Mouse (Mus musculus) neural tube, embryonic 15.5 days (tissue): ENCODE results near the gene 2310009B15Rik. TPM values are rescaled to one million over a fixed set of nuclear protein-coding genes. Genes with fewer than 3 reads are reported as not detected.

Experiments
- ATAC-seq: fragments of 200-750 bp; cut with Nextera tagmentation; 2 replicates; pipeline ENCODE4 v1.8.0; 2017; ENCODE audit warnings: mild to moderate bottlenecking, moderate TSS enrichment, moderate library complexity; ENCODE audit not compliant: low FRiP score
- H3K27ac ChIP-seq: fragments of 300-500 bp; sonication (generic); replicated peaks from 2 replicates; pipeline ENCODE4 v1.5.1; 2015; ENCODE audit warnings: mild to moderate bottlenecking, inconsistent platforms
- H3K27me3 ChIP-seq: fragments of 300-500 bp; sonication (generic); replicated peaks from 2 replicates; pipeline ENCODE4 v1.6.1; 2015; ENCODE audit warnings: inconsistent platforms
- H3K36me3 ChIP-seq: fragments of 300-500 bp; sonication (generic); 2 replicates; pipeline ENCODE4 v1.6.1; 2015; ENCODE audit warnings: inconsistent platforms
- H3K4me1 ChIP-seq: fragments of 300-500 bp; sonication (generic); 2 replicates; pipeline ENCODE4 v1.6.1; 2015; ENCODE audit warnings: inconsistent platforms
- H3K4me2 ChIP-seq: fragments of 300-500 bp; sonication (generic); 2 replicates; pipeline ENCODE4 v1.6.1; 2015; ENCODE audit warnings: inconsistent platforms, mild to moderate bottlenecking, moderate library complexity
- H3K4me3 ChIP-seq: fragments of 300-500 bp; sonication (generic); replicated peaks from 2 replicates; pipeline ENCODE4 v1.5.1; 2015; ENCODE audit warnings: mild to moderate bottlenecking, inconsistent platforms
- H3K9ac ChIP-seq: fragments of 300-500 bp; sonication (generic); replicated peaks from 2 replicates; pipeline ENCODE4 v1.6.1; 2015; ENCODE audit warnings: mild to moderate bottlenecking, inconsistent platforms
- H3K9me3 ChIP-seq: fragments of 300-500 bp; sonication (generic); replicated peaks from 2 replicates; pipeline ENCODE4 v1.6.1; 2016; ENCODE audit warnings: inconsistent platforms
- WGBS: fragments of 180-500 bp; shearing (Covaris S2); methylation state at CpG from one replicate; pipeline ENCODE4 v1.1.7; 2015; ENCODE audit warnings: mixed read lengths; 5-methylcytosine and 5-hydroxymethylcytosine counted together
- polyA plus RNA-seq: library from polyadenylated mRNA; unstranded; fragments of >200 nt; fragmentation: Nextera tagmentation; extraction: Ambion mirVana; gene quantifications from 2 replicates; pipeline ENCODE4 v1.2.1, GENCODE M21; 2015

The 2310009B15Rik gene
- polyA plus RNA-seq, 1 experiment from 2014 or later = 32.1 TPM

GRCm38 (mm10) chr1:138849531-138850160, 7.0 kb downstream of the 2310009B15Rik start:
- 4% methylated on average over 8 of the region's 8 CpGs for WGBS
- no peak overlapping the region for H3K27ac ChIP-seq
- peaks cover 7% of the 10 kb centered on the region; the same call in 1 of the 2 replicates for H3K36me3 ChIP-seq
- no peak overlapping the region for H3K9ac ChIP-seq
- no peak overlapping the region for H3K4me2 ChIP-seq
- H3K9me3 ChIP-seq = no peaks in the 10 kb centered on the region
- H3K4me1 ChIP-seq = peaks cover 18% of the 10 kb centered on the region
- no peak overlapping the region for H3K4me3 ChIP-seq
- ATAC-seq = no peak
- peaks cover 58% of the 10 kb centered on the region for H3K27me3 ChIP-seq

- H3K36me3 ChIP-seq = peaks cover 7% of the 10 kb centered on the region; the same call in 1 of the 2 replicates
- no peak within 1 kb of the TSS for H3K27ac ChIP-seq
- peak within 1 kb of the TSS; percentile 27 for H3K4me3 ChIP-seq
- WGBS = under 1% methylated on average over 33 of the region's 33 CpGs
- H3K4me1 ChIP-seq = peaks cover 22% of the 10 kb centered on the region
- peaks cover 68% of the 10 kb centered on the region for H3K27me3 ChIP-seq
- H3K4me2 ChIP-seq = peak within 1 kb of the TSS; percentile 51
- no peaks in the 10 kb centered on the region for H3K9me3 ChIP-seq
- no peak for ATAC-seq
- no peak within 1 kb of the TSS for H3K9ac ChIP-seq
Observed at GRCm38 (mm10) chr1:138848511-138849109, 8.0 kb downstream of the 2310009B15Rik start, which contains the start of gene Lhx9. Gene Lhx9, minus strand, starts transcription at chr1:138848577.

DNA sequence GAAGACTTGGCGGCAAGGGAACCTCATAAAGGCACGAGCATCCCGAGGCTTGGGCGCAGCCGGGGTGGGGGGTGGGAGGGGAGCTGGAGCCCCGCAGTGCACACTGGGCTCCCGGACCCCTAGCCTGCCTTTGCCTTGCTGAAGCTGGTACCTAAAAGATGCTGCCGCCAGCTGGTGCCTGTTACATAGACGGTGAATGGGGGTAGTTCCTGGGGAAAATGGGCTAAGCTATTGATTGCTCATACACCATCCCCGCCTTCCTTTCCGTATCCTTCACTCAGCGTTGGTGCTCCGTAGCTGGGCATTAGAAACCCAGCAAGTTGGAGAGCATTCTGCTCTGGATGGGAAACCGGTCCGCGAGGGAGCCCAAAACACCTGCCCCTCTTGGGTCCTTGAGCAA, 8.6 kb downstream of the 2310009B15Rik start:
- Histone ChIP-seq H3K36me3 (peaks cover 7% of the 10 kb centered on the region; the same call in 1 of the 2 replicates), H3K4me3 (peak overlapping the region; percentile 27), H3K27me3 (peaks cover 72% of the 10 kb centered on the region), H3K4me2 (peak overlapping the region; percentile 51), H3K9me3 (no peaks in the 10 kb centered on the region), H3K9ac (no peak overlapping the region), H3K4me1 (peaks cover 28% of the 10 kb centered on the region), H3K27ac (no peak overlapping the region)
- peak; percentile 32; the same call in 1 of the 2 replicates for ATAC-seq
- WGBS = 2% methylated on average over 16 of the region's 16 CpGs

- H3K9me3 ChIP-seq = no peaks in the 10 kb centered on the region
- H3K36me3 ChIP-seq = peaks cover 7% of the 10 kb centered on the region; the same call in 1 of the 2 replicates
- WGBS = 3% methylated on average over 21 of the region's 21 CpGs
- peak overlapping the region; percentile 19; the same call in 1 of the 2 replicates for H3K4me3 ChIP-seq
- H3K9ac ChIP-seq = no peak overlapping the region
- H3K4me2 ChIP-seq = peak overlapping the region; percentile 29
- peaks cover 77% of the 10 kb centered on the region for H3K27me3 ChIP-seq
- ATAC-seq = no peak
- no peak overlapping the region for H3K27ac ChIP-seq
- H3K4me1 ChIP-seq = peaks cover 31% of the 10 kb centered on the region
Observed at GRCm38 (mm10) chr1:138847146-138847545, 9.5 kb downstream of the 2310009B15Rik start.

DNA sequence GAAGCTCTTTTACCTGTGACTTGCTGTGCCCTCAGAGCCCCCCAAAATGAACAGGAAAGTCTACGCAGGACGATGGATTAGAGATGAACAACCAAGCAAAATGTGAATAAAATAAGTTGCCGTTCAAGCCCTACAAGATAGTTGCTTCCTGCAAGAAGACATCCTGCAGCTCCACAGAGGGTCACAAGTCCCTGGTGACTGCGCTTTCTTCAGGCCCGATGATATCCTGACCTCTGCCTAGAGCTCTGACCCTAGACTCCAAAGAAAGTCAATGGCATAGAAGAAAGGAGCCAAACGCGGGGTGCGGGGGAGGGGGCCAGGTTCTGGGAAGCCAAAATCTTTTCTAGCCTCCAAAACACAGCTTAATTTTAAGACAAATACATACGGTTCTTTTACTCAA, 10.1 kb downstream of the 2310009B15Rik start:
- no peaks in the 10 kb centered on the region for H3K9me3 ChIP-seq
- H3K4me1 ChIP-seq = peaks cover 35% of the 10 kb centered on the region
- 4% methylated on average over 9 of the region's 9 CpGs for WGBS
- no peak overlapping the region for H3K4me2 ChIP-seq
- ATAC-seq = no peak
- peaks cover 7% of the 10 kb centered on the region; the same call in 1 of the 2 replicates for H3K36me3 ChIP-seq
- no peak overlapping the region for H3K27ac ChIP-seq
- H3K9ac ChIP-seq = no peak overlapping the region
- 0 out of 2 replicates have a peak overlapping the region, but pooled peaks have one; percentile 5 for H3K4me3 ChIP-seq
- H3K27me3 ChIP-seq = peaks cover 76% of the 10 kb centered on the region

DNA sequence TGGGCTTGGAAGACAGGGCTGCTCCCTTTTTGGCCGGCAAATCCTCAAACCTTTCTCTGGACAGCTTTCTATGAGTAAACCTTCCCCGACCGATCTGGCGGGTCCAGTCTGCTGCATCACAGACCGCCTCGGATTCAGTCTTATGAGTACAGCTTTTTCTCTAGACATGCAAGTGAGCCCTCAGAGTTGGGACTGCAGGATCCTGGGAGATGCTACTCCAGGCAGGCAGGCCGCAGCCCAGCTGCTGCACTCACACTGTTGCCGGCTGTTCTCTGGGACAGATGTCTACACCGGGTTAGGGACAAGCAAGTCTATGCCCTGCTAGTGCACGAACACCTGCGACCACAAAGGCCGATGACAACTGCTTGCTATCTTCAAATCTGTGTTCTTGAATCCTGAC, 10.5 kb downstream of the 2310009B15Rik start:
- H3K4me1 ChIP-seq = peaks cover 39% of the 10 kb centered on the region
- H3K27me3 ChIP-seq = peaks cover 72% of the 10 kb centered on the region
- H3K4me2 ChIP-seq = no peak overlapping the region
- no peaks in the 10 kb centered on the region for H3K9me3 ChIP-seq
- 0 out of 2 replicates have a peak overlapping the region, but pooled peaks have one; percentile 5 for H3K4me3 ChIP-seq
- H3K27ac ChIP-seq = no peak overlapping the region
- peaks cover 3% of the 10 kb centered on the region; the same call in 1 of the 2 replicates for H3K36me3 ChIP-seq
- 6% methylated on average over 12 of the region's 12 CpGs for WGBS
- H3K9ac ChIP-seq = no peak overlapping the region
- no peak for ATAC-seq

GRCm38 (mm10) chr1:138845481-138845880, 11.2 kb downstream of the 2310009B15Rik start:
- no peak overlapping the region for H3K9ac ChIP-seq
- H3K27ac ChIP-seq = no peak overlapping the region

GRCm38 (mm10) chr1:138844166-138844565, 12.5 kb downstream of the 2310009B15Rik start:
- no peak for ATAC-seq
- no peak overlapping the region for H3K27ac ChIP-seq
- no peak overlapping the region for H3K9ac ChIP-seq
- peaks cover 65% of the 10 kb centered on the region for H3K27me3 ChIP-seq
- 5% methylated on average over 3 of the region's 3 CpGs for WGBS
- 0 out of 2 replicates have a peak overlapping the region, but pooled peaks have one; percentile 30 for H3K4me3 ChIP-seq
- peak overlapping the region; percentile 47 for H3K4me2 ChIP-seq
- no peaks in the 10 kb centered on the region for H3K36me3 ChIP-seq
- H3K4me1 ChIP-seq = peaks cover 39% of the 10 kb centered on the region
- H3K9me3 ChIP-seq = no peaks in the 10 kb centered on the region

More at GRCm38 (mm10) chr1:138845481-138845880, 11.2 kb downstream of the 2310009B15Rik start:
- H3K36me3 ChIP-seq = no peaks in the 10 kb centered on the region
- H3K4me3 ChIP-seq = no peak overlapping the region
- peaks cover 65% of the 10 kb centered on the region for H3K27me3 ChIP-seq
- no peaks in the 10 kb centered on the region for H3K9me3 ChIP-seq
- peaks cover 39% of the 10 kb centered on the region for H3K4me1 ChIP-seq
- WGBS = under 1% methylated on average over 3 of the region's 3 CpGs
- no peak overlapping the region for H3K4me2 ChIP-seq
- ATAC-seq = no peak

GRCm38 (mm10) chr1:138843361-138844091, 13.1 kb downstream of the 2310009B15Rik start:
- peaks cover 32% of the 10 kb centered on the region for H3K4me1 ChIP-seq
- no peak overlapping the region for H3K27ac ChIP-seq
- under 1% methylated on average over 35 of the region's 35 CpGs for WGBS
- H3K27me3 ChIP-seq = peaks cover 64% of the 10 kb centered on the region
- H3K4me3 ChIP-seq = peak overlapping the region; percentile 30
- peak overlapping the region; percentile 47 for H3K4me2 ChIP-seq
- no peaks in the 10 kb centered on the region for H3K36me3 ChIP-seq
- no peaks in the 10 kb centered on the region for H3K9me3 ChIP-seq
- ATAC-seq = no peak
- no peak overlapping the region; the same call in 1 of the 2 replicates for H3K9ac ChIP-seq

DNA sequence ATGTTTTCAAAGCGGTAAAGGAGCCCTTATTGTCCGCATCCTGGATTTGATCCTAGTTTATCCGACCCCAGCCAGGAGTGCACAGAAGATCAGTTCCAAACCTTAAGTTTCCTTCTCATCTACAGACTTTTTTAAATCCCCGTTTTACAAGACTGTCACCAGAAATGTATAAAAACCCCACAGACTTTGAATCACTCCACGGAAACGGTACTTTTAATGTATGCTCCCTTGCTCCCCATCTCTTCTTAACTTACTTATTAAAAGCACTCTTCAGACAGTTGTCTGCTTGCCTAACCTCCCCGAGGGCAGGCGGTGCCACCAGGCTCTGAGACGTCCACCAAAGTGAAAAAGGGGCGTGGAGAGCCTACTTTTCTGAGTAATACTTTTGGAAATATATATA, 13.9 kb downstream of the 2310009B15Rik start:
- Histone ChIP-seq H3K9me3 (no peaks in the 10 kb centered on the region), H3K9ac (no peak overlapping the region), H3K4me3 (no peak overlapping the region), H3K27ac (no peak overlapping the region), H3K27me3 (peaks cover 64% of the 10 kb centered on the region), H3K36me3 (no peaks in the 10 kb centered on the region), H3K4me2 (no peak overlapping the region), H3K4me1 (peaks cover 28% of the 10 kb centered on the region)
- 3% methylated on average over 10 of the region's 10 CpGs for WGBS
- ATAC-seq = no peak

DNA sequence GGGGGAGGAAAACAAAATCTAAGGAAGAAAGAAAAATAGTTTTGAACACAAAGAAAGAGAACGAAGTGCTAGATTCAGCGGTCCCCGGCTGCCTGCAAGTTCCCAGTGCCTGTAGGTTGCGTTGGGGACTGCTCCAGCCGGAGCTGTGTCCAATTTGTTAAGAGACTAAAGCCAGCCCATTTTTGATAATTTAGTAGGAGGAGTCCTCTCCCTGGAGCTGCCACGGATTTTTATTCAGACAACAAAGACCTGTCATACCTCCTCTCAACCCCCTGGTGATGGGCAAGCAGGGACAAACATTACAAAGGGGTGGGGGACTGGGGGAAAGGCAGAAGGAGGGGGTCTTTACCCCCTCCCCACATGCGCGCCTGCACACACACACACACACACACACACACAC, 14.3 kb downstream of the 2310009B15Rik start:
- Histone ChIP-seq H3K27ac (no peak overlapping the region), H3K9ac (no peak overlapping the region), H3K4me3 (peak overlapping the region; percentile 27; the same call in 1 of the 2 replicates), H3K27me3 (peaks cover 67% of the 10 kb centered on the region), H3K4me1 (peaks cover 27% of the 10 kb centered on the region), H3K4me2 (peak overlapping the region; percentile 49), H3K36me3 (no peaks in the 10 kb centered on the region), H3K9me3 (no peaks in the 10 kb centered on the region)
- ATAC-seq = 0 out of 2 replicates have a peak, but pooled peaks have one; percentile 18
- WGBS = under 1% methylated on average over 8 of the region's 8 CpGs
